In genomic region chr11:94404178-94404577, GRCm38 (mm10) we compare ENCODE assay signal across 10 mouse cellular contexts. TPM values are rescaled to one million over a fixed set of nuclear protein-coding genes. Genes with fewer than 3 reads are reported as not detected.
A peak's percentile ranks its signal among the peaks of the same experiment; 100 is the strongest.
DNase-seq lines count a peak whose midpoint lies in the region; ATAC-seq and TF ChIP-seq lines count a peak whose summit lies in the region.
"Had no signal": no experiment of that assay in that cellular context is flagged by ENCODE, and none has a peak within 500 bp of the region (broad histone marks: within the 10 kb centered on the region; RNA-seq: fewer than 3 reads in every experiment).

No protein-coding gene starts in this region.

- H3K4me1 ChIP-seq in forebrain, embryonic 10.5 days = peaks cover 39% of the 10 kb centered on the region
- H3K4me1 ChIP-seq in forebrain, embryonic 15.5 days = peaks cover 35% of the 10 kb centered on the region
- H3K4me1 ChIP-seq in stomach, postnatal 0 days (replicated peaks; ENCODE audit: control insufficient read depth, insufficient read depth) = 0 out of 2 replicates have a peak, but pooled peaks cover 3% of the 10 kb centered on the region
- H3K4me1 ChIP-seq: liver, embryonic 13.5 days had no signal

- no peak overlapping the region for H3K9ac ChIP-seq in forebrain, embryonic 15.5 days (replicated peaks)
- no peak overlapping the region for H3K9ac ChIP-seq in stomach, postnatal 0 days (ENCODE audit: low read length)
- H3K9ac ChIP-seq: liver, embryonic 13.5 days; neural tube, embryonic 12.5 days had no signal

- TF ChIP-seq EP300 in stomach, postnatal 0 days (optimal IDR thresholded peaks at IDR 0.05) = no peak

- no peak overlapping the region for H3K4me2 ChIP-seq in forebrain, embryonic 15.5 days (replicated peaks)
- H3K4me2 ChIP-seq in stomach, postnatal 0 days (replicated peaks; ENCODE audit: low read depth) = no peak overlapping the region
- H3K4me2 ChIP-seq: liver, embryonic 13.5 days; neural tube, embryonic 12.5 days had no signal

- 0 out of 2 replicates have a peak overlapping the region, but pooled peaks have one; percentile 6 for H3K27ac ChIP-seq in forebrain, embryonic 10.5 days
- H3K27ac ChIP-seq in forebrain, embryonic 15.5 days (replicated peaks) = no peak overlapping the region
- H3K27ac ChIP-seq in stomach, postnatal 0 days (replicated peaks) = peak overlapping the region; percentile 73
- H3K27ac ChIP-seq: liver, embryonic 13.5 days; neural tube, embryonic 12.5 days had no signal

- no peak overlapping the region for H3K4me3 ChIP-seq in forebrain, embryonic 10.5 days
- H3K4me3 ChIP-seq in forebrain, embryonic 15.5 days = no peak overlapping the region
- H3K4me3 ChIP-seq in stomach, postnatal 0 days (ENCODE audit: low read depth, low read length) = no peak overlapping the region
- H3K4me3 ChIP-seq: liver, embryonic 13.5 days; neural tube, embryonic 12.5 days had no signal

- DNase-seq in forebrain, embryonic 10.5 days (ENCODE audit: extremely low spot score, low spot score) = no peak
- DNase-seq in urinary bladder, postnatal 14 days (ENCODE audit: low spot score) = peak; percentile 68
- DNase-seq in urinary bladder, postnatal 10 days (ENCODE audit: low spot score) = no peak
- peak; percentile 77 for DNase-seq in kidney, postnatal 10 days
- peak; percentile 43 for DNase-seq in stomach, postnatal 0 days (ENCODE audit: low spot score)
- no peak for DNase-seq in cerebellum, postnatal 25 days
- DNase-seq in heart, postnatal 25 days (ENCODE audit: low spot score) = no peak

- peaks cover 17% of the 10 kb centered on the region; the same call in 1 of the 2 replicates for H3K27me3 ChIP-seq in forebrain, embryonic 10.5 days (ENCODE audit: poor library complexity, severe bottlenecking)
- H3K27me3 ChIP-seq in forebrain, embryonic 15.5 days = no peaks in the 10 kb centered on the region
- H3K27me3 ChIP-seq in stomach, postnatal 0 days (ENCODE audit: control insufficient read depth, insufficient read depth, low read length) = no peaks in the 10 kb centered on the region
- H3K27me3 ChIP-seq: neural tube, embryonic 12.5 days had no signal

- TF ChIP-seq CTCF in stomach, postnatal 0 days (IDR thresholded peaks at IDR 0.05; ENCODE audit: low read depth) = no peak

- intact Hi-C loops in heart, postnatal 25 days (cut with DNase I) = loop anchor here (1.0 to 5.0 kb wide), 4 partner anchors 64 to 277 kb away; partner anchors contain the start of gene Ankrd40

- peaks cover 5% of the 10 kb centered on the region for H3K36me3 ChIP-seq in forebrain, embryonic 10.5 days (replicated peaks)
- no peaks in the 10 kb centered on the region for H3K36me3 ChIP-seq in forebrain, embryonic 15.5 days
- no peaks in the 10 kb centered on the region for H3K36me3 ChIP-seq in stomach, postnatal 0 days (ENCODE audit: control insufficient read depth, insufficient read depth, low read length)
- H3K36me3 ChIP-seq: liver, embryonic 13.5 days; neural tube, embryonic 12.5 days had no signal

- no peak for ATAC-seq in forebrain, embryonic 15.5 days (replicated peaks)
- ATAC-seq in stomach, postnatal 0 days (ENCODE audit: low FRiP score, low TSS enrichment) = peak; percentile 76

- no peaks in the 10 kb centered on the region for H3K9me3 ChIP-seq in forebrain, embryonic 10.5 days
- H3K9me3 ChIP-seq in forebrain, embryonic 15.5 days = no peaks in the 10 kb centered on the region
- H3K9me3 ChIP-seq in stomach, postnatal 0 days (ENCODE audit: control insufficient read depth, low read length) = no peaks in the 10 kb centered on the region
- H3K9me3 ChIP-seq: liver, embryonic 13.5 days; neural tube, embryonic 12.5 days had no signal

- WGBS in forebrain, embryonic 10.5 days = 70% methylated on average over 5 of the region's 5 CpGs
- WGBS in forebrain, embryonic 15.5 days = 57% methylated on average over 5 of the region's 5 CpGs
- 34% methylated on average over 5 of the region's 5 CpGs for WGBS in stomach, postnatal 0 days

RNA-seq across cellular contexts. Expression of gene Abcc3, which starts 11.4 kb away (rescaled TPM):
- 0.12 and 0.22 TPM in 2 replicates for polyA plus RNA-seq in forebrain, embryonic 10.5 days (2016; fragmentation: Nextera tagmentation; extraction: Ambion mirVana)
- 0.60 and 0.66 TPM in 2 replicates for polyA plus RNA-seq in forebrain, embryonic 15.5 days (2015; fragmentation: Nextera tagmentation; extraction: Ambion mirVana)
- 25.3 and 31.4 TPM in 2 replicates for polyA plus RNA-seq in stomach, postnatal 0 days (2015; fragmentation: Nextera tagmentation; extraction: Ambion mirVana)
- 1 to 10 TPM; 2.0 to 2.7 TPM for total RNA-seq in heart, postnatal 25 days (2021)

Comparison
In these comparisons a context has a peak if more than half of its experiments do, and no peak if none do; other contexts are left out.
1. DNase-seq: peak in urinary bladder, postnatal 14 days (single experiment), kidney, postnatal 10 days (single experiment) and stomach, postnatal 0 days (single experiment); none in forebrain, embryonic 10.5 days (single experiment), urinary bladder, postnatal 10 days (single experiment), cerebellum, postnatal 25 days (0 of 2) and heart, postnatal 25 days (single experiment).
2. RNA of gene Abcc3, which starts 11.4 kb away (polyA plus RNA-seq): 25.3 to 31.4 TPM in stomach, postnatal 0 days; 0.60 to 0.66 TPM in forebrain, embryonic 15.5 days and 0.12 to 0.22 TPM in forebrain, embryonic 10.5 days; every median in the first group is over 10 times any median in the second.